Comparison of ENCODE assay signal across 9 mouse cellular contexts in the genomic region with DNA sequence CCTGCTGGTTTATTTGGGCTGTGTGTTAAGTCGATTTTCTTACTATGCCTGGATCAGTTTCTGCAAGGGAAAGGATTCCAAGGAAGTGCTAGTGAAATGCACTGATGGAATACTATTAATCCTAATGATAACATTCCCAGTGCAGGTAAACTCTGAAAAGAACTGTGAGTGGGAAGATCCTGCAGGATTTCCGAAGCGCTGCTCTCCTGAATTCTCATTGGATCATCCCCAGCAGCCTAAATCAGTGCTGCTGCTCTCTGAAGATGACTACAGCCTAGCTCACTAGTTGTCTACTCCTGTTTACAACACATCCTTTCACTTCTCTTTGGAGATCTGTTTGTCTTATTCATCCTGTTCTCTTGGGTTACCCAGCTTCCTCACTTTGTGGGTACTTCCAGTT. TPM values are rescaled to one million over a fixed set of nuclear protein-coding genes. Genes with fewer than 3 reads are reported as not detected.
DNase-seq lines count a peak whose midpoint lies in the region; ATAC-seq and TF ChIP-seq lines count a peak whose summit lies in the region.
"Had no signal": no experiment of that assay in that cellular context is flagged by ENCODE, and none has a peak within 500 bp of the region (broad histone marks: within the 10 kb centered on the region; RNA-seq: fewer than 3 reads in every experiment).

No protein-coding gene starts in this region.

- no peak for TF ChIP-seq POLR2A in kidney, adult 2 months (IDR thresholded peaks at IDR 0.05; ENCODE audit: low read depth, low read length)
- TF ChIP-seq POLR2A in myocyte (IDR thresholded peaks at IDR 0.05; ENCODE audit: insufficient read length, low read depth) = no peak
- no peak for TF ChIP-seq POLR2A in thymus, adult 2 months (IDR thresholded peaks at IDR 0.05; ENCODE audit: control insufficient read depth, extremely low read depth, insufficient read depth, low read length, poor library complexity)

- H3K4me1 ChIP-seq in kidney, embryonic 14.5 days (ENCODE audit: control insufficient read depth, insufficient read depth, low read length) = 0 out of 2 replicates have a peak, but pooled peaks cover 7% of the 10 kb centered on the region
- no peaks in the 10 kb centered on the region for H3K4me1 ChIP-seq in kidney, adult 2 months (ENCODE audit: control insufficient read depth, insufficient read depth, low read length)
- H3K4me1 ChIP-seq in hindbrain, embryonic 13.5 days (replicated peaks) = peaks cover 23% of the 10 kb centered on the region
- no peaks in the 10 kb centered on the region for H3K4me1 ChIP-seq in thymus, adult 2 months (replicated peaks; ENCODE audit: control insufficient read depth, insufficient read depth, low read length)

- no peak overlapping the region for H3K27ac ChIP-seq in kidney, embryonic 14.5 days (ENCODE audit: low read depth, low read length)
- no peak overlapping the region for H3K27ac ChIP-seq in kidney, adult 2 months (ENCODE audit: insufficient read depth, low read depth, low read length)
- peak overlapping the region; percentile 75 for H3K27ac ChIP-seq in hindbrain, embryonic 13.5 days
- no peak overlapping the region for H3K27ac ChIP-seq in thymus, adult 2 months (ENCODE audit: control insufficient read depth, insufficient read depth, low read length)

- no peaks in the 10 kb centered on the region for H3K9me3 ChIP-seq in kidney, embryonic 14.5 days (ENCODE audit: control insufficient read depth, low read length)
- no peaks in the 10 kb centered on the region for H3K9me3 ChIP-seq in hindbrain, embryonic 13.5 days

- H3ac ChIP-seq in myocyte (ENCODE audit: control insufficient read depth, insufficient read length) = no peak overlapping the region

- no peaks in the 10 kb centered on the region for H3K36me3 ChIP-seq in kidney, embryonic 14.5 days (ENCODE audit: control insufficient read depth, insufficient read depth, low read length)
- no peaks in the 10 kb centered on the region for H3K36me3 ChIP-seq in kidney, adult 2 months (ENCODE audit: control insufficient read depth, insufficient read depth, low read length)
- H3K36me3 ChIP-seq in hindbrain, embryonic 13.5 days = no peaks in the 10 kb centered on the region
- H3K36me3 ChIP-seq in myocyte (ENCODE audit: control insufficient read depth, insufficient read depth) = no peaks in the 10 kb centered on the region
- no peaks in the 10 kb centered on the region for H3K36me3 ChIP-seq in thymus, adult 2 months (ENCODE audit: control insufficient read depth, insufficient read depth, low read length)

- WGBS in kidney, embryonic 14.5 days = 4% methylated on average over 3 of the region's 3 CpGs
- 6% methylated on average over 3 of the region's 3 CpGs for WGBS in kidney, adult 2 months
- 12% methylated on average over 3 of the region's 3 CpGs for WGBS in hindbrain, embryonic 13.5 days
- 10% methylated on average over 3 of the region's 3 CpGs for WGBS in thymus, adult 2 months

- H3K4me3 ChIP-seq in kidney, embryonic 14.5 days (ENCODE audit: low read length) = peak overlapping the region; percentile 24
- H3K4me3 ChIP-seq in kidney, adult 2 months (ENCODE audit: insufficient read depth, low read depth, low read length) = no peak overlapping the region
- H3K4me3 ChIP-seq in hindbrain, embryonic 13.5 days = peak overlapping the region; percentile 61
- H3K4me3 ChIP-seq in myocyte = no peak overlapping the region
- no peak overlapping the region for H3K4me3 ChIP-seq in thymus, adult 2 months (ENCODE audit: control insufficient read depth, insufficient read depth, low read length)

- H3K27me3 ChIP-seq in kidney, embryonic 14.5 days (ENCODE audit: control insufficient read depth, insufficient read depth, low read length) = peaks cover 41% of the 10 kb centered on the region
- H3K27me3 ChIP-seq in kidney, adult 2 months (replicated peaks; ENCODE audit: control insufficient read depth, insufficient read depth, low read length) = no peaks in the 10 kb centered on the region; the same call in 1 of the 2 replicates
- peaks cover 19% of the 10 kb centered on the region for H3K27me3 ChIP-seq in hindbrain, embryonic 13.5 days
- H3K27me3 ChIP-seq in myocyte (ENCODE audit: control insufficient read depth, insufficient read depth, insufficient read length) = no peaks in the 10 kb centered on the region
- no peaks in the 10 kb centered on the region for H3K27me3 ChIP-seq in thymus, adult 2 months (ENCODE audit: control insufficient read depth, insufficient read depth, low read length)

- H3K4me2 ChIP-seq in kidney, embryonic 14.5 days (replicated peaks; ENCODE audit: low read depth, low read length) = peak overlapping the region; percentile 43; the same call in 1 of the 2 replicates
- H3K4me2 ChIP-seq in hindbrain, embryonic 13.5 days = peak overlapping the region; percentile 90
- H3K4me2 ChIP-seq in myocyte (ENCODE audit: low read depth) = peak overlapping the region; percentile 53

- ATAC-seq in kidney, embryonic 14.5 days (ENCODE audit: low FRiP score, low TSS enrichment) = no peak
- no peak for ATAC-seq in hindbrain, embryonic 13.5 days (ENCODE audit: low FRiP score)

- H3K79me2 ChIP-seq in myocyte (ENCODE audit: control insufficient read depth, insufficient read depth) = no peaks in the 10 kb centered on the region

- DNase-seq in kidney, adult 2 months = no peak
- peak; percentile 41 for DNase-seq in cerebellum, adult 8-10 months
- DNase-seq in thymus, adult 2 months = no peak
- no peak for DNase-seq in adrenal gland, postnatal 10 days
- no peak for DNase-seq in thymus, adult 18-20 months

- H3K9ac ChIP-seq in kidney, embryonic 14.5 days (ENCODE audit: low read depth, low read length) = no peak overlapping the region
- H3K9ac ChIP-seq in hindbrain, embryonic 13.5 days = peak overlapping the region; percentile 78

- no peak for TF ChIP-seq CTCF in kidney, adult 2 months (conservative IDR thresholded peaks at IDR 0.05; ENCODE audit: insufficient read depth, insufficient read length, low read depth, low read length)
- TF ChIP-seq CTCF in thymus, adult 2 months (IDR thresholded peaks at IDR 0.05; ENCODE audit: borderline replicate concordance, control insufficient read depth, extremely low read depth, insufficient read depth, low read length, poor library complexity) = no peak

TF ChIP-seq in myocyte, 11 proteins besides CTCF, POLR2A, EP300 and RAD21:
- TF ChIP-seq CEBPB (IDR thresholded peaks at IDR 0.05; ENCODE audit: insufficient read depth, poor library complexity, severe bottlenecking) = no peak
- TF ChIP-seq MAX (IDR thresholded peaks at IDR 0.05; ENCODE audit: low read depth) = no peak
- no peak for TF ChIP-seq TCF3 (IDR thresholded peaks at IDR 0.05; ENCODE audit: insufficient read length, low read depth)
- no peak for TF ChIP-seq USF1 (IDR thresholded peaks at IDR 0.05; ENCODE audit: low read depth)
- no peak for TF ChIP-seq POLR2AphosphoS2 (IDR thresholded peaks at IDR 0.05; ENCODE audit: insufficient read length, low read depth)
- no peak for TF ChIP-seq REST (IDR thresholded peaks at IDR 0.05; ENCODE audit: insufficient read depth, insufficient read length)
TF ChIP-seq in myocyte: peak in this region for 0.

RNA-seq across cellular contexts. Expression of gene Brinp3, which starts 0.8 kb away (rescaled TPM):
- polyA plus RNA-seq in kidney, embryonic 14.5 days (2014; fragmentation: Nextera tagmentation; extraction: Ambion mirVana) = not detected in 2 replicates
- 0.03 TPM in 1 of 2 replicates, not detected in the other for polyA plus RNA-seq in kidney, adult 2 months (2012; rRNA removed)
- 17.9 and 19.7 TPM in 2 replicates for polyA plus RNA-seq in hindbrain, embryonic 13.5 days (2015; fragmentation: Nextera tagmentation; extraction: Ambion mirVana)
- 2.8 TPM for polyA plus RNA-seq in myocyte (2012; fragmentation: generic; extraction: Trizol)
- polyA plus RNA-seq in thymus, adult 2 months (2012; rRNA removed) = 0.10 and 0.12 TPM in 2 replicates
- total RNA-seq in adrenal gland, postnatal 10 days (2021) = under 1 TPM; 0.18 to 0.36 TPM
- total RNA-seq: megakaryocyte-erythroid progenitor cell, adult 5-6 weeks had no signal

Comparison
In these comparisons a context has a peak if more than half of its experiments do, and no peak if none do; other contexts are left out.
1. H3K4me3 ChIP-seq: peak in kidney, embryonic 14.5 days (single experiment) and hindbrain, embryonic 13.5 days (single experiment); none in kidney, adult 2 months (single experiment), myocyte (single experiment) and thymus, adult 2 months (single experiment).
2. Peak in every context shown above with its lines, with median percentiles within 50 percentile points of each other: H3K4me2 ChIP-seq.